Mouse (Mus musculus): ENCODE data around the gene Ogfr.

- TF ChIP-seq POLR2A (IDR thresholded peaks at IDR 0.05; ENCODE audit: borderline replicate concordance, insufficient read depth, low read length) = no peak
- no peak for TF ChIP-seq CTCF (IDR thresholded peaks at IDR 0.05; ENCODE audit: borderline replicate concordance, insufficient read depth, low read depth, low read length)
Observed at GRCm38 (mm10) chr2:180611882-180612281, 22.8 kb downstream of the Ogfr start.
